Mouse (Mus musculus): ENCODE results near the gene Wwc2. TPM values are rescaled to one million over a fixed set of nuclear protein-coding genes. Genes with fewer than 3 reads are reported as not detected.

Gene Wwc2
- polyA plus RNA-seq, 1 experiment from 2014 or later, result 8.8 TPM

- no peak overlapping the region for H3K9ac ChIP-seq (replicated peaks; ENCODE audit: low read length)
- no peaks in the 10 kb centered on the region for H3K27me3 ChIP-seq (ENCODE audit: control insufficient read depth, insufficient read depth, low read length)
- no peak overlapping the region for H3K27ac ChIP-seq (replicated peaks; ENCODE audit: low read depth, low read length)
- H3K4me2 ChIP-seq (ENCODE audit: low read depth, low read length), result no peak overlapping the region
- no peaks in the 10 kb centered on the region for H3K4me1 ChIP-seq (ENCODE audit: control insufficient read depth, insufficient read depth, low read length)
- DNase-seq (ENCODE audit: low spot score), result no peak
- no peak overlapping the region for H3K4me3 ChIP-seq (ENCODE audit: low read depth, low read length)
- H3K9me3 ChIP-seq (replicated peaks; ENCODE audit: control insufficient read depth, low read length), result no peaks in the 10 kb centered on the region
- WGBS, result 90% methylated on average over 2 of the region's 2 CpGs
- no peak for ATAC-seq (replicated peaks; ENCODE audit: insufficient number of reproducible peaks, low FRiP score, low TSS enrichment, low read depth)
- no peaks in the 10 kb centered on the region for H3K36me3 ChIP-seq (replicated peaks; ENCODE audit: control insufficient read depth, insufficient read depth, low read depth, low read length)
Measured at GRCm38 (mm10) chr8:47971121-47971520, 19.6 kb downstream of the Wwc2 start.

DNA sequence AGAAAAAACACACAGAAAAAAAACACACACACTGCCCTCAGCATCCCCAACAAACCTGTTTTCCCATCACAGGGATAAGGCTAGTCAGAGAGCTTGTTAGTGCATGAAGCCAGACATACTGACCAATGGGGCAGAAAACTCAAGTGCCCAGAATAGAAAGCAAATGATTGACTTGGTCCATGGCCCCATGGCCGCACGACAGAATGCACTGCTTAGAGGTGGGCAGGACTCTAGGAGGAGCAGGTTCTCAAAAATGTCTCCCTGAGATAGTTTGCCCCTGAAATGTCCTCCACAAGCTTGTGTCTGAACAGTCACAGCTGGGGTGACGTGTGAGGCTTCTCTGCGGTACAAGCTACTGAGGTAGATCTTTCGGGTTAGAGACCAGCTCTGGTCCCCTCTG is 20.1 kb downstream of the Wwc2 start:
- H3K36me3 ChIP-seq (replicated peaks; ENCODE audit: control insufficient read depth, insufficient read depth, low read depth, low read length), result no peaks in the 10 kb centered on the region
- WGBS, result 82% methylated on average over 5 of the region's 5 CpGs
- no peak overlapping the region for H3K27ac ChIP-seq (replicated peaks; ENCODE audit: low read depth, low read length)
- DNase-seq (ENCODE audit: low spot score) (no peak), ATAC-seq (replicated peaks; ENCODE audit: insufficient number of reproducible peaks, low FRiP score, low TSS enrichment, low read depth) (no peak)
- H3K9me3 ChIP-seq (replicated peaks; ENCODE audit: control insufficient read depth, low read length), result no peaks in the 10 kb centered on the region
- no peaks in the 10 kb centered on the region for H3K4me1 ChIP-seq (ENCODE audit: control insufficient read depth, insufficient read depth, low read length)
- no peaks in the 10 kb centered on the region for H3K27me3 ChIP-seq (ENCODE audit: control insufficient read depth, insufficient read depth, low read length)
- no peak overlapping the region for H3K4me2 ChIP-seq (ENCODE audit: low read depth, low read length)
- no peak overlapping the region for H3K4me3 ChIP-seq (ENCODE audit: low read depth, low read length)
- no peak overlapping the region for H3K9ac ChIP-seq (replicated peaks; ENCODE audit: low read length)

DNA sequence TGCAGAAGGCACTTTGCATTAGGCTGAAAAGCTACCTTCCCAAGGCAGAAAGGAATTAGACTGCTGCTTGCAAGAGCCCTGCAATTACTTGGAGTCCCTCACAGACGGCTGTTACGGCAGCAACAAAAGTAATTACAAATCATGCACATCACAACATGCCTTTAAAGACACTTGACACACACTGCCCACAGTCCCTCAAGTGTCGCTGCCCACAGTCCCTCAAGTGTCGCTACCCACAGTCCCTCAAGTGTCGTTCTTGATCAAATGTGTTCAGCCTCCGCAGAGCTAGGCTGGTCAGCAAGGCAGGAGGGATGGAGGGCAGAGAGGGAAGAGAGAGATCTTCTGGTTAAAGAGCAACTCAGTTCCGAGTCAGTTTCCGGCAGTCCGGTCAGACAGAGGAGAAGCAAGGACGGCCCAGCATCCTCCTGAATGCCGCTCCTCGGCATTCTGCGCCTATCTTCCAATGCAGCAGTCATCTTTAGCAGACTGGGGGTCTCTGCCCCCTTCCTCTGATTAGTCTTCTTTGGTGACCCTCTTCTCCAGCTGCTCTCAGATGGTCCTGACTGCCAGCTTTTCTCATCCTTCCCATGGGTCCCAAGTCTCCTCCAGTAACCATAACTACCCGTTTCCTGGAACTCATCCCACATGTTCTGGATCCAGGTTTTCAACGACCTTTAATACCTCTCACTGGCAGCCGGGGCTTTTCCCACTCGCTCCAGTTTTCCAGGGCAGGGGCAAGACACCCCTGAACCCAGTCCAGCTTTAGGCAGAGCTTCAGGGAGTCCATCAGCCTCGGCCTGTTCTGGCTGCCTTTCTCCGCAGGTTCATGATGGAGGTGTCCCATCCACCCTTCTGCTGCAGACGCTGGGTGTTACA is 23.4 kb downstream of the Wwc2 start:
- H3K4me1 ChIP-seq (ENCODE audit: control insufficient read depth, insufficient read depth, low read length), result no peaks in the 10 kb centered on the region
- 65% methylated on average over 20 of the region's 20 CpGs for WGBS
- H3K36me3 ChIP-seq (replicated peaks; ENCODE audit: control insufficient read depth, insufficient read depth, low read depth, low read length), result no peaks in the 10 kb centered on the region
- no peak overlapping the region for H3K4me2 ChIP-seq (ENCODE audit: low read depth, low read length)
- no peak overlapping the region for H3K9ac ChIP-seq (replicated peaks; ENCODE audit: low read length)
- H3K27ac ChIP-seq (replicated peaks; ENCODE audit: low read depth, low read length), result no peak overlapping the region
- DNase-seq (ENCODE audit: low spot score) (no peak), ATAC-seq (replicated peaks; ENCODE audit: insufficient number of reproducible peaks, low FRiP score, low TSS enrichment, low read depth) (no peak)
- no peak overlapping the region for H3K4me3 ChIP-seq (ENCODE audit: low read depth, low read length)
- no peaks in the 10 kb centered on the region for H3K27me3 ChIP-seq (ENCODE audit: control insufficient read depth, insufficient read depth, low read length)
- no peaks in the 10 kb centered on the region for H3K9me3 ChIP-seq (replicated peaks; ENCODE audit: control insufficient read depth, low read length)

DNA sequence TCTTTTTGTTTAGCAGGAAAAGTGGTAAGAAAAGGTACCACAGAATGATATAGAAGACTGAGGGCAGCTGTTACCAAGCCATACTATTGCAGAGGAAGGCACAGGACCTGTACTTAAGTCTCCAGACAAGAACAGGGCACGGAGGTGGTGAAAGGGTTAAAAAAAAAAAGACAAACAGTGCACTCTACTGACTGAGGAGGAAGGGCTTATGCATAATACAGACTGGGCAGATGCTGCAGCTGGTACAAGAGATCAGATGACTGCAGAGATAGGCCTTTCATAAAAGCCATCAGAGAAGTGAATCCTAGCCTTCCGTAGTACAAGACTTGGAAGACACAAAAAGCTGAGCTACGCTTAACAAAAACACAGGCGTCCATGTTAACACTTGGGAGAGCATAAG is 28.2 kb downstream of the Wwc2 start:
- H3K27ac ChIP-seq (replicated peaks; ENCODE audit: low read depth, low read length), result no peak overlapping the region
- no peaks in the 10 kb centered on the region for H3K9me3 ChIP-seq (replicated peaks; ENCODE audit: control insufficient read depth, low read length)
- no peak overlapping the region for H3K4me3 ChIP-seq (ENCODE audit: low read depth, low read length)
- H3K9ac ChIP-seq (replicated peaks; ENCODE audit: low read length), result no peak overlapping the region
- no peak overlapping the region for H3K4me2 ChIP-seq (ENCODE audit: low read depth, low read length)
- DNase-seq (ENCODE audit: low spot score) (no peak), ATAC-seq (replicated peaks; ENCODE audit: insufficient number of reproducible peaks, low FRiP score, low TSS enrichment, low read depth) (no peak)
- H3K36me3 ChIP-seq (replicated peaks; ENCODE audit: control insufficient read depth, insufficient read depth, low read depth, low read length), result no peaks in the 10 kb centered on the region
- 75% methylated on average over 4 of the region's 4 CpGs for WGBS
- H3K4me1 ChIP-seq (ENCODE audit: control insufficient read depth, insufficient read depth, low read length), result no peaks in the 10 kb centered on the region
- no peaks in the 10 kb centered on the region for H3K27me3 ChIP-seq (ENCODE audit: control insufficient read depth, insufficient read depth, low read length)

- no peak overlapping the region for H3K27ac ChIP-seq (replicated peaks; ENCODE audit: low read depth, low read length)
- no peak for DNase-seq (ENCODE audit: low spot score)
- 81% methylated on average over 6 of the region's 6 CpGs for WGBS
Measured at GRCm38 (mm10) chr8:47962005-47962404, 28.7 kb downstream of the Wwc2 start.

GRCm38 (mm10) chr8:47957560-47957959 is 33.2 kb downstream of the Wwc2 start:
- 92% methylated on average over 4 of the region's 4 CpGs for WGBS
- Histone ChIP-seq H3K4me1 (ENCODE audit: control insufficient read depth, insufficient read depth, low read length) (no peaks in the 10 kb centered on the region), H3K27me3 (ENCODE audit: control insufficient read depth, insufficient read depth, low read length) (no peaks in the 10 kb centered on the region), H3K36me3 (replicated peaks; ENCODE audit: control insufficient read depth, insufficient read depth, low read depth, low read length) (no peaks in the 10 kb centered on the region), H3K4me3 (ENCODE audit: low read depth, low read length) (no peak overlapping the region), H3K9ac (replicated peaks; ENCODE audit: low read length) (no peak overlapping the region), H3K4me2 (ENCODE audit: low read depth, low read length) (no peak overlapping the region), H3K27ac (replicated peaks; ENCODE audit: low read depth, low read length) (no peak overlapping the region), H3K9me3 (replicated peaks; ENCODE audit: control insufficient read depth, low read length) (no peaks in the 10 kb centered on the region)
- no peak for ATAC-seq (replicated peaks; ENCODE audit: insufficient number of reproducible peaks, low FRiP score, low TSS enrichment, low read depth)
- no peak for DNase-seq (ENCODE audit: low spot score)

More at GRCm38 (mm10) chr8:47962005-47962404, 28.7 kb downstream of the Wwc2 start:
- Histone ChIP-seq H3K36me3 (replicated peaks; ENCODE audit: control insufficient read depth, insufficient read depth, low read depth, low read length) (no peaks in the 10 kb centered on the region), H3K27me3 (ENCODE audit: control insufficient read depth, insufficient read depth, low read length) (no peaks in the 10 kb centered on the region), H3K4me3 (ENCODE audit: low read depth, low read length) (no peak overlapping the region), H3K4me1 (ENCODE audit: control insufficient read depth, insufficient read depth, low read length) (no peaks in the 10 kb centered on the region), H3K4me2 (ENCODE audit: low read depth, low read length) (no peak overlapping the region), H3K9me3 (replicated peaks; ENCODE audit: control insufficient read depth, low read length) (no peaks in the 10 kb centered on the region), H3K9ac (replicated peaks; ENCODE audit: low read length) (no peak overlapping the region)
- ATAC-seq (replicated peaks; ENCODE audit: insufficient number of reproducible peaks, low FRiP score, low TSS enrichment, low read depth), result no peak

GRCm38 (mm10) chr8:47951380-47951932 is 39.3 kb downstream of the Wwc2 start:
- H3K27ac ChIP-seq (replicated peaks; ENCODE audit: low read depth, low read length), result no peak overlapping the region
- H3K4me1 ChIP-seq (ENCODE audit: control insufficient read depth, insufficient read depth, low read length), result no peaks in the 10 kb centered on the region
- no peak overlapping the region for H3K4me3 ChIP-seq (ENCODE audit: low read depth, low read length)
- peak; percentile 42 for DNase-seq (ENCODE audit: low spot score)
- no peaks in the 10 kb centered on the region for H3K36me3 ChIP-seq (replicated peaks; ENCODE audit: control insufficient read depth, insufficient read depth, low read depth, low read length)
- no peak overlapping the region for H3K4me2 ChIP-seq (ENCODE audit: low read depth, low read length)
- no peak for ATAC-seq (replicated peaks; ENCODE audit: insufficient number of reproducible peaks, low FRiP score, low TSS enrichment, low read depth)
- H3K9ac ChIP-seq (replicated peaks; ENCODE audit: low read length), result no peak overlapping the region
- H3K9me3 ChIP-seq (replicated peaks; ENCODE audit: control insufficient read depth, low read length), result no peaks in the 10 kb centered on the region
- 76% methylated on average over 7 of the region's 7 CpGs for WGBS
- H3K27me3 ChIP-seq (ENCODE audit: control insufficient read depth, insufficient read depth, low read length), result no peaks in the 10 kb centered on the region

DNA sequence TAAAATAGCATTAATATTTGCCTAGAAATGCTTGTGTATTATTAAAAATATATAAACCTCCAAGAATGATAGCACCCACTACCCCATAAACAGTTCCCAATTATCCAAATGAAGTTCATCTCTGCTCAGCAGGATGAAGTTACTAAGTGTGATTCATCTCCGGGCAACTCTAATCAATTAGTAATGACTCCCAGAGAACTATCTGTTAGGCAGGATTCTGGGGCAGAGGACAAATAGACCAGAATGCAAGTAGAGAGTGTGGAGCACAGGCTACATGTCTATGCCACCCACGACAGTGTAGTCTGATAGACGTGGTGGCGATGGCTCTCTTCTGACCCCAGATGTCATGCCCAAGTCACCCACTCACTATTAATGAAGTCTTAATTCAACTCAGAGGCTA is 41.9 kb downstream of the Wwc2 start:
- H3K4me1 ChIP-seq (ENCODE audit: control insufficient read depth, insufficient read depth, low read length), result no peaks in the 10 kb centered on the region
- H3K4me2 ChIP-seq (ENCODE audit: low read depth, low read length), result no peak overlapping the region
- 79% methylated on average over 4 of the region's 4 CpGs for WGBS
- H3K27me3 ChIP-seq (ENCODE audit: control insufficient read depth, insufficient read depth, low read length), result no peaks in the 10 kb centered on the region
- H3K9ac ChIP-seq (replicated peaks; ENCODE audit: low read length), result no peak overlapping the region
- ATAC-seq (replicated peaks; ENCODE audit: insufficient number of reproducible peaks, low FRiP score, low TSS enrichment, low read depth), result no peak
- H3K27ac ChIP-seq (replicated peaks; ENCODE audit: low read depth, low read length), result no peak overlapping the region
- H3K36me3 ChIP-seq (replicated peaks; ENCODE audit: control insufficient read depth, insufficient read depth, low read depth, low read length), result no peaks in the 10 kb centered on the region
- H3K4me3 ChIP-seq (ENCODE audit: low read depth, low read length), result no peak overlapping the region
- no peak for DNase-seq (ENCODE audit: low spot score)
- H3K9me3 ChIP-seq (replicated peaks; ENCODE audit: control insufficient read depth, low read length), result no peaks in the 10 kb centered on the region

All from embryonic facial prominence, embryonic 11.5 days (tissue).